Mouse (Mus musculus): ENCODE data around the gene Gm45021. TPM values are rescaled to one million over a fixed set of nuclear protein-coding genes. Genes with fewer than 3 reads are reported as not detected.
A peak's percentile ranks its signal among the peaks of the same experiment; 100 is the strongest.

The Gm45021 gene
- polyA plus RNA-seq, 1 experiment from 2014 or later: not detected

DNA sequence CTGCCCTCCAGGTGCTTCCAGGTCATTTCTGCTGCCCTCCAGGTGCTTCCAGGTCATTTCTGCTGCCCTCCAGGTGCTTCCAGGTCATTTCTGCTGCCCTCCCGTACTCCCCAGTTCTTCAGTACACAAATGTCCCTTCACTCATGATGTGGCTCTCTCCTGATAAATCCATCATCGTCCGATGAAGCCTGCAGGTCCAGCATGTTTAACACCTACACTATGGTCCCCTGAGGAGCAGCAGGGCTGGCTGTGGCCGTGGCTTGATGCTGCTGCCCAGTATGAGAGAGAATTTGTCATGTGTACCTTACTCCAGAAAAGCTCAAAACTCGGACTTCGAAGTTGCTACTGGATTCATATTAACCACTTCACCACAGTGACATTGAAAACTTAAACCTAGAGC lies 52.0 kb downstream of the Gm45021 start:
- Histone ChIP-seq H3K9ac (no peak overlapping the region), H3K9me3 (no peaks in the 10 kb centered on the region), H3K4me1 (0 out of 2 replicates have a peak, but pooled peaks cover 4% of the 10 kb centered on the region), H3K27me3 (no peaks in the 10 kb centered on the region), H3K36me3 (no peaks in the 10 kb centered on the region), H3K4me3 (no peak overlapping the region), H3K4me2 (no peak overlapping the region), H3K27ac (no peak overlapping the region)
- 54% methylated on average over 6 of the region's 6 CpGs for WGBS
- ATAC-seq (ENCODE audit: borderline replicate concordance, extremely low read depth, low FRiP score, low TSS enrichment): no peak

- Histone ChIP-seq H3K4me2 (no peak overlapping the region), H3K9me3 (no peaks in the 10 kb centered on the region), H3K4me3 (no peak overlapping the region), H3K27ac (no peak overlapping the region), H3K4me1 (0 out of 2 replicates have a peak, but pooled peaks cover 4% of the 10 kb centered on the region), H3K9ac (no peak overlapping the region), H3K36me3 (no peaks in the 10 kb centered on the region), H3K27me3 (no peaks in the 10 kb centered on the region)
- ATAC-seq (ENCODE audit: borderline replicate concordance, extremely low read depth, low FRiP score, low TSS enrichment): no peak
- WGBS: 18% methylated on average over 4 of the region's 4 CpGs
Measured at GRCm38 (mm10) chr6:48642764-48643292, 53.4 kb downstream of the Gm45021 start.

DNA sequence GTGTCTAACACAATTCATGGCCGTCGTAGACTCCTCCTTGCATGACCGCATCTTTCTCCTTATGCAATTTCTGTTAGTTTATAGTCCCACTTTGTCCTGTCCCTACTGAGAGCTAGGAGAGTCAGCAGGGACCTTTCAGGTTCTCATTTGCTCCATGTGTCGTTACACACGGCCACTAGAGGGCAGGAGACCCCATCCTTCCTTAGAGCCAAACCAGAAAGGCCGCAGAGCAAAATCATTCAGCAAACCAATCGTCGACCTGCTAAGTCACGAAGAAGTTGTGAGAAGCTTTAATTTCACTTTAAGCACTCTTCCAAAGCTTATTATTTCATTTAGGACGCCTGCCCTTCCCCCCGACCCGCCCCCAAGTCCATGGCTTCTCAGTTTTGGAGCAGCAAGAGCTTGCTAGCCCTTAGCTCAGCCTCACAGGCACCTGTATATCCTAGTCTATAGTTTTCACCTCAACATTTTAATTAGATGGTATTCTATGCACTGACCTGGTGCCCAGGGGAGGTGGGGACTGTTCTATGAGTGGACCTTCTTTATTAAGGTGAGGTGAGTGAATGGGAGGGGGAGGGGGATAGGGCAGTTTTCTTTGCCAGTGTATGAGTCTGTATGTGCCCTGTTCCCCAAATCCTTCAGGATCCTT lies 56.4 kb downstream of the Gm45021 start:
- Histone ChIP-seq H3K9me3 (no peaks in the 10 kb centered on the region), H3K4me3 (no peak overlapping the region), H3K36me3 (no peaks in the 10 kb centered on the region), H3K4me2 (no peak overlapping the region), H3K4me1 (0 out of 2 replicates have a peak, but pooled peaks cover 4% of the 10 kb centered on the region), H3K9ac (no peak overlapping the region), H3K27me3 (no peaks in the 10 kb centered on the region), H3K27ac (no peak overlapping the region)
- ATAC-seq (ENCODE audit: borderline replicate concordance, extremely low read depth, low FRiP score, low TSS enrichment): no peak
- WGBS: 11% methylated on average over 12 of the region's 12 CpGs

DNA sequence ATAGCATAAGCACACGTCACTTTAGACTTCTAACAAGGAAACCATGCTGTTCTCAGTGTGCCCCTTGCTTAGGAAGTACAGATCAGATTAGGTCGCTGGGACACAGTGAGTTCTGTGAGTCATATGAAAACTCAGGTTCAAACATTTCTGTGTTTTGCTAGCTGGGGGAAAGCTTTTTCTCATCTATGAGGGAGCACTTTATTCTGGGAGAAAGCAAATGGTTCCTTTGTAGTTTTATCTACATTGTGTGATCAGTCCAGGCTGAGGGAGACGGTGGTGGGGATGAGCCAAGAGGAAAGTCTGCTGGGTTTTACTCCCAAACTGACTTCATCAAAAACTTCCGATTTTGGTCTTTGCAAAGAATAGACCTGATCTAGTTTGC lies 56.9 kb downstream of the Gm45021 start:
- H3K36me3 ChIP-seq: no peaks in the 10 kb centered on the region
- no peak for ATAC-seq (ENCODE audit: borderline replicate concordance, extremely low read depth, low FRiP score, low TSS enrichment)
- no peak overlapping the region for H3K9ac ChIP-seq
- no peaks in the 10 kb centered on the region for H3K27me3 ChIP-seq
- H3K27ac ChIP-seq: no peak overlapping the region
- no peak overlapping the region for H3K4me3 ChIP-seq
- H3K4me2 ChIP-seq: no peak overlapping the region
- H3K4me1 ChIP-seq: 0 out of 2 replicates have a peak, but pooled peaks cover 4% of the 10 kb centered on the region
- 78% methylated on average over 4 of the region's 4 CpGs for WGBS
- H3K9me3 ChIP-seq: no peaks in the 10 kb centered on the region

DNA sequence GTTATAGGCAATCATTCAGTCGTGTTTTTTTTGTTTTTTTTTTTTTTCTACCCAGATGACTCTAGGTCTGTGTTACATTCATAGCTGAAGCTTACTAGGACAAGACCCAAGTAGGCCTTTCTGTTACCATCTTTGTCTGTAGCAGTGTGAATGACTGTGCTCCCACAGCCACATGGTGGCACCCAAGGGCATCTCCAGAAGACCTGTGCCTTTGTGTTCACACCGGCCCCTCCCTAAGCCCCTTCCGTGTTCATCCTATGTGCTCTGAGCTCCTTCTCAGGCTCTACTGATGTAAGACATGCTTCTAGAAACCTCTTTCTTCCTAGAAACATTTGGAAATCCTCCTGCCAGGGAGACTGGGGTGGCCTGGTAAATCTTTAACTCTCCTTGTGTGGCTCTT lies 57.6 kb downstream of the Gm45021 start, which contains the start of gene Gimap8:
Gimap8 (plus strand) TSS at position 240 of the 400 bp plus-strand sequence.
- peak; percentile 58; the same call in 1 of the 2 replicates for ATAC-seq (ENCODE audit: borderline replicate concordance, extremely low read depth, low FRiP score, low TSS enrichment)
- WGBS: 29% methylated on average over 3 of the region's 3 CpGs
- no peak within 1 kb of the TSS for H3K9ac ChIP-seq
- H3K4me1 ChIP-seq: 0 out of 2 replicates have a peak, but pooled peaks cover 4% of the 10 kb centered on the region
- 0 out of 2 replicates have a peak within 1 kb of the TSS, but pooled peaks have one; percentile 8 for H3K4me3 ChIP-seq
- H3K4me2 ChIP-seq: peak within 1 kb of the TSS; percentile 28; the same call in 1 of the 2 replicates
- H3K9me3 ChIP-seq: no peaks in the 10 kb centered on the region
- H3K27me3 ChIP-seq: no peaks in the 10 kb centered on the region
- no peak within 1 kb of the TSS for H3K27ac ChIP-seq
- no peaks in the 10 kb centered on the region for H3K36me3 ChIP-seq

DNA sequence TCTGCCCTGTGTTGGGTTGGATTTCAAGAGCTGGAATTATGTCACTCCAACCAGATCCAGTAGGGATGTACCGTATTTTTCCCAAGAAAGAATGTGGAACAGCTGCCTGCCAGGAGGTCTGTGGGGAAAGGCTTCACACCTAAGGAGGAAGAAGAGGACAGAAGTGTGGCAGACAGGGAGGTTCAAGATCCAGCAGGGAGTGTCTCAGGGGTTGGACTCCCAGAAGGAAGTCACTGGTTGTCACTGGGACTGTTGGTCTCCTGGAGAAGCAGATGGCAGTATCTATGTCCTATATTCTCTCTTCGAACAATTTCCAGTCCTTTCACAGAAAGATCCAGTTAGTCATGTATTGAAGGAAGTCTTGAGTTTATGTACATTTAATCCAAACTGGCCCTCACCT lies 58.2 kb downstream of the Gm45021 start:
- no peaks in the 10 kb centered on the region for H3K36me3 ChIP-seq
- H3K4me3 ChIP-seq: 0 out of 2 replicates have a peak overlapping the region, but pooled peaks have one; percentile 8
- no peak overlapping the region for H3K9ac ChIP-seq
- no peaks in the 10 kb centered on the region for H3K9me3 ChIP-seq
- peak overlapping the region; percentile 28; the same call in 1 of the 2 replicates for H3K4me2 ChIP-seq
- no peaks in the 10 kb centered on the region for H3K27me3 ChIP-seq
- no peak for ATAC-seq (ENCODE audit: borderline replicate concordance, extremely low read depth, low FRiP score, low TSS enrichment)
- WGBS: 83% methylated on average over 2 of the region's 2 CpGs
- H3K27ac ChIP-seq: no peak overlapping the region
- 0 out of 2 replicates have a peak, but pooled peaks cover 4% of the 10 kb centered on the region for H3K4me1 ChIP-seq

- Histone ChIP-seq H3K4me1 (0 out of 2 replicates have a peak, but pooled peaks cover 4% of the 10 kb centered on the region), H3K9ac (no peak overlapping the region), H3K4me2 (no peak overlapping the region), H3K27ac (no peak overlapping the region), H3K36me3 (no peaks in the 10 kb centered on the region), H3K27me3 (no peaks in the 10 kb centered on the region), H3K4me3 (no peak overlapping the region), H3K9me3 (no peaks in the 10 kb centered on the region)
- no peak for ATAC-seq (ENCODE audit: borderline replicate concordance, extremely low read depth, low FRiP score, low TSS enrichment)
- 90% methylated on average over 4 of the region's 4 CpGs for WGBS
Measured at GRCm38 (mm10) chr6:48648779-48649178, 59.4 kb downstream of the Gm45021 start.

DNA sequence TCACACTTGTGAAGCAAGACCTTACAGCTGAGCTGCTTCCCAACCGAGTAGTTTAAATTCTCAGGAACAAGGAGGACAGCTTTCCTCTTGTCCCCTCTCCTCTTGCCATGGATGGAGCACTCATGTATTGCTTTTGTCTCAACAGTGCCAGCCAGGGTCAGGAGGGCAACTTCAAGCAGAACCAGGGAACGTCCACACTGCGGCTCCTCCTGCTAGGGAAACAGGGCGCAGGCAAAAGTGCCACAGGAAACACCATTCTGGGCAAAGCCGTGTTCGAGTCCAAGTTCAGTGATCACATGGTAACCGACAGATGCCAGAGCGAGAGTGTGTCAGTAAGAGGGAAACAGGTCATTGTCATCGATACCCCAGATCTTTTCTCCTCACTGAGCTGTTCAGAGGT lies 60.6 kb downstream of the Gm45021 start:
- Histone ChIP-seq H3K27ac (no peak overlapping the region), H3K4me1 (0 out of 2 replicates have a peak, but pooled peaks cover 4% of the 10 kb centered on the region), H3K36me3 (no peaks in the 10 kb centered on the region), H3K9me3 (no peaks in the 10 kb centered on the region), H3K4me2 (no peak overlapping the region), H3K27me3 (no peaks in the 10 kb centered on the region), H3K9ac (no peak overlapping the region), H3K4me3 (no peak overlapping the region)
- 82% methylated on average over 9 of the region's 9 CpGs for WGBS
- ATAC-seq (ENCODE audit: borderline replicate concordance, extremely low read depth, low FRiP score, low TSS enrichment): no peak

GRCm38 (mm10) chr6:48658721-48659120 lies 69.3 kb downstream of the Gm45021 start:
- no peak overlapping the region for H3K27ac ChIP-seq
- H3K4me3 ChIP-seq: no peak overlapping the region
- 50% methylated on average over 5 of the region's 5 CpGs for WGBS
- ATAC-seq (ENCODE audit: borderline replicate concordance, extremely low read depth, low FRiP score, low TSS enrichment): no peak
- H3K36me3 ChIP-seq: no peaks in the 10 kb centered on the region
- no peaks in the 10 kb centered on the region for H3K27me3 ChIP-seq
- no peaks in the 10 kb centered on the region for H3K4me1 ChIP-seq
- H3K9ac ChIP-seq: no peak overlapping the region
- H3K9me3 ChIP-seq: no peaks in the 10 kb centered on the region
- no peak overlapping the region for H3K4me2 ChIP-seq

Other genes starting within 250 kb of the Gm45021 start
- 18.5 and 19.8 TPM in 2 replicates for gene Krba1, start 194.0 kb upstream of the Gm45021 start, polyA plus RNA-seq (2015; fragmentation: Nextera tagmentation; extraction: Ambion mirVana)
- gene Zfp467, start 143.8 kb upstream of the Gm45021 start, polyA plus RNA-seq (2015; fragmentation: Nextera tagmentation; extraction: Ambion mirVana): 18.9 and 22.0 TPM in 2 replicates
- 0.29 and 0.44 TPM in 2 replicates for gene Sspo, start 141.4 kb upstream of the Gm45021 start, polyA plus RNA-seq (2015; fragmentation: Nextera tagmentation; extraction: Ambion mirVana)
- gene Atp6v0e2, start 52.0 kb upstream of the Gm45021 start, polyA plus RNA-seq (2015; fragmentation: Nextera tagmentation; extraction: Ambion mirVana): 9.4 and 11.7 TPM in 2 replicates
- 6.0 and 7.3 TPM in 2 replicates for gene Lrrc61, start 34.8 kb upstream of the Gm45021 start, polyA plus RNA-seq (2015; fragmentation: Nextera tagmentation; extraction: Ambion mirVana)
- gene Rarres2, start 16.8 kb upstream of the Gm45021 start, polyA plus RNA-seq (2015; fragmentation: Nextera tagmentation; extraction: Ambion mirVana): 76.6 and 84.0 TPM in 2 replicates
- 28.1 and 30.9 TPM in 2 replicates for gene Repin1, start 4.3 kb downstream of the Gm45021 start, polyA plus RNA-seq (2015; fragmentation: Nextera tagmentation; extraction: Ambion mirVana)
- not detected in 2 replicates for gene Gm44965, start 4.3 kb downstream of the Gm45021 start, polyA plus RNA-seq (2015; fragmentation: Nextera tagmentation; extraction: Ambion mirVana)
- 5.5 and 8.3 TPM in 2 replicates for gene Zfp775, start 12.5 kb downstream of the Gm45021 start, polyA plus RNA-seq (2015; fragmentation: Nextera tagmentation; extraction: Ambion mirVana)
- 0.93 and 1.1 TPM in 2 replicates for gene AI854703, start 37.2 kb downstream of the Gm45021 start, polyA plus RNA-seq (2015; fragmentation: Nextera tagmentation; extraction: Ambion mirVana)
- 4.2 and 4.3 TPM in 2 replicates for gene Gimap8, start 57.6 kb downstream of the Gm45021 start, polyA plus RNA-seq (2015; fragmentation: Nextera tagmentation; extraction: Ambion mirVana)
- 16.1 and 16.2 TPM in 2 replicates for gene Gimap9, start 86.5 kb downstream of the Gm45021 start, polyA plus RNA-seq (2015; fragmentation: Nextera tagmentation; extraction: Ambion mirVana)
- gene Gimap4, start 94.9 kb downstream of the Gm45021 start, polyA plus RNA-seq (2015; fragmentation: Nextera tagmentation; extraction: Ambion mirVana): 45.0 and 46.6 TPM in 2 replicates
- gene Gimap6, start 118.6 kb downstream of the Gm45021 start, polyA plus RNA-seq (2015; fragmentation: Nextera tagmentation; extraction: Ambion mirVana): 41.3 and 48.5 TPM in 2 replicates
- 3.4 and 4.2 TPM in 2 replicates for gene Gm28053, start 129.0 kb downstream of the Gm45021 start, polyA plus RNA-seq (2015; fragmentation: Nextera tagmentation; extraction: Ambion mirVana)
- 0.29 TPM in 1 of 2 replicates, not detected in the other for gene Gimap7, start 129.0 kb downstream of the Gm45021 start, polyA plus RNA-seq (2015; fragmentation: Nextera tagmentation; extraction: Ambion mirVana)
- 43.0 and 53.3 TPM in 2 replicates for gene Gimap1, start 149.4 kb downstream of the Gm45021 start, polyA plus RNA-seq (2015; fragmentation: Nextera tagmentation; extraction: Ambion mirVana)
- gene Gimap5, start 156.6 kb downstream of the Gm45021 start, polyA plus RNA-seq (2015; fragmentation: Nextera tagmentation; extraction: Ambion mirVana): 23.7 and 25.2 TPM in 2 replicates
- 0.22 TPM in 1 of 2 replicates, not detected in the other for gene Gimap3, start 181.2 kb downstream of the Gm45021 start, polyA plus RNA-seq (2015; fragmentation: Nextera tagmentation; extraction: Ambion mirVana)

Data from lung, embryonic 15.5 days (tissue).